In genomic region chrX:163876636-163877035, GRCm38 (mm10) we compare ENCODE assay signal across 14 mouse cellular contexts.
"Had no signal": no experiment of that assay in that cellular context is flagged by ENCODE, and none has a peak within 500 bp of the region (broad histone marks: within the 10 kb centered on the region; RNA-seq: fewer than 3 reads in every experiment).

No protein-coding gene starts in this region.

- ATAC-seq: liver, postnatal 0 days; lung, postnatal 0 days; midbrain, embryonic 13.5 days; midbrain, embryonic 15.5 days had no signal

- DNase-seq: liver, postnatal 0 days; lung, adult 2 months; lung, postnatal 14 days; lung, postnatal 36 days; retina, postnatal 1 day; right cerebral cortex, postnatal 25 days; right cerebral cortex, postnatal 4 days; spleen, adult 18-20 months; thymus, adult 18-20 months; thymus, postnatal 14 days; thymus, postnatal 4 days had no signal
